Mouse (Mus musculus) kidney, adult 2 months (tissue): ENCODE results near the gene Ap1s3.

Experiments used
- CTCF ChIP-seq: fragments of 200-500 bp; conservative IDR thresholded peaks from 2 replicates; pipeline ENCODE4 v1.5.1; 2011; ENCODE audit warnings: low read depth, mild to moderate bottlenecking, control low read depth, low read length, moderate library complexity, mixed read lengths; ENCODE audit not compliant: insufficient read depth, insufficient read length
- POLR2A ChIP-seq: fragments of 200-500 bp; IDR thresholded peaks from one replicate; pipeline ENCODE4 v1.6.1; 2011; ENCODE audit warnings: low read depth, low read length, control low read depth

DNA sequence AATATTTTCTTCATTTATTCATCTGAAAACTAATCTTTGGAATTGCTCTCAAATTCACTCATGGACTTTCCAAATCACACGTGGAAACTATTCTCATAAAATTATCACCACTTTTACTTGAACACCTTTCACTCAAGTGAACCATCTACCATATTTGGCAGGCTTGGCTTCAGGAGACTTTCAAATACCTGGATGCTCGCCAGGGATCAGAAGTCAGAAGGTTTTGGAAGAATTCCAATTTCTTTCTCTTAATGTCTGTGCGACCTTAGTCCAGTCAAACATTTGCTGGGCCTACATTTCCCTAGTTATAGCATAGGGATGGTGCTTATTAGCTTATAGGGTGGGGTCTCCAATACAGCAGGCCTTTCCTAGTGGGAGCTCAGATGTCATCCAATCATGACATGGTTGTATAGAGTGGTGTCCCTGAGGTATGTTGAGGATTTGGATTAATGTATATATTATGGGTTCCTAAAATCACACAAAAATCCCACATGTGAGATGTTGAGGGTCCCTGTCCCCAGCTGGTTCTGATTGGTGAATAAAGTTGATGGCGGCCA is 79.0 kb downstream of the Ap1s3 start:
- TF ChIP-seq CTCF (no peak), POLR2A (no peak)
